Mouse (Mus musculus) MEL (cell line): ENCODE measurements at regions not wholly inside any gene's neighbourhood (a gene's known extent, or its start where the extent isn't known, plus 50 kb on each side); places are given as distances from the start of the nearest gene placed in this dataset.

Experiments
- CTCF ChIP-seq, 3 experiments: IDR thresholded peaks in 2 of 3; conservative IDR thresholded peaks in 1 of 3; 2 replicates each; pipeline ENCODE4 v1.5.1; 2011 to 2012; ENCODE audit warnings: low read length in 3 of 3, low read depth in 2 of 3, mild to moderate bottlenecking in 2 of 3, improper control_type of control experiment in 1 of 3, inconsistent platforms in 1 of 3, mixed read lengths in 1 of 3, moderate library complexity in 1 of 3; ENCODE audit not compliant: control insufficient read depth in 1 of 3, insufficient read depth in 1 of 3, poor library complexity in 1 of 3, severe bottlenecking in 1 of 3
- POLR2AphosphoS2 ChIP-seq: IDR thresholded peaks from 2 replicates; pipeline ENCODE4 v1.6.1; 2011; ENCODE audit warnings: low read length, improper control_type of control experiment
- RAD21 ChIP-seq: IDR thresholded peaks from 2 replicates; pipeline ENCODE4 v1.6.1; 2011; ENCODE audit warnings: mild to moderate bottlenecking, low read depth, low read length, improper control_type of control experiment
- ZKSCAN1 ChIP-seq: IDR thresholded peaks from 2 replicates; pipeline ENCODE4 v1.6.1; 2012; ENCODE audit warnings: low read depth, mild to moderate bottlenecking, inconsistent platforms, low read length, improper control_type of control experiment, moderate library complexity

- no peak for TF ChIP-seq CTCF (IDR thresholded peaks at IDR 0.05 in 2 of 3, conservative IDR thresholded peaks at IDR 0.05 in 1 of 3; ENCODE audit: control insufficient read depth in 1 of 3, insufficient read depth in 1 of 3, low read depth in 2 of 3, low read length in 3 of 3, poor library complexity in 1 of 3, severe bottlenecking in 1 of 3)
- no peak for TF ChIP-seq POLR2AphosphoS2
- TF ChIP-seq RAD21: no peak
- TF ChIP-seq ZKSCAN1: no peak
These were observed 2188.8 kb downstream of the 9330182O14Rik start for GRCm38 (mm10) chr15:42322940-42323339.
